Mouse (Mus musculus): Measurements from ENCODE around the gene Insig2.

GRCm38 (mm10) chr1:121314766-121315428, 17.5 kb downstream of the Insig2 start:
- TF ChIP-seq CTCF (IDR thresholded peaks at IDR 0.05; ENCODE audit: extremely low read depth, insufficient read depth, low read length), result no peak
- TF ChIP-seq POLR2A (IDR thresholded peaks at IDR 0.05; ENCODE audit: extremely low read depth, insufficient read depth, low read length), result no peak
